Mouse (Mus musculus) retina, postnatal 7 days (tissue): ENCODE results near the gene Pon3.
"Not testable (repeated sequence)": the region's sequence is repeated elsewhere in the genome, so short reads cannot be mapped to it uniquely, and the experiment has no call there.

Experiments
- DNase-seq: peaks from one replicate; pipeline ENCODE4 v3.0.0-alpha.2; 2012; ENCODE audit warnings: low read depth, low spot score

The Pon3 gene

GRCm38 (mm10) chr6:5254869-5255268 lies 1.2 kb downstream of the Pon3 start:
- DNase-seq = no peak

- no peak for DNase-seq
Measured at GRCm38 (mm10) chr6:5245926-5246325, 10.2 kb downstream of the Pon3 start.

GRCm38 (mm10) chr6:5238799-5239198 lies 17.3 kb downstream of the Pon3 start:
- no peak for DNase-seq

GRCm38 (mm10) chr6:5237510-5237909 lies 18.6 kb downstream of the Pon3 start:
- DNase-seq = no peak

- DNase-seq = no peak
Measured at GRCm38 (mm10) chr6:5236843-5237371, 19.2 kb downstream of the Pon3 start.

- DNase-seq = no peak
Measured at GRCm38 (mm10) chr6:5234563-5234962, 21.5 kb downstream of the Pon3 start.

- no peak for DNase-seq
Measured at GRCm38 (mm10) chr6:5233812-5234211, 22.3 kb downstream of the Pon3 start.

- DNase-seq = no peak
Measured at GRCm38 (mm10) chr6:5232022-5232421, 24.1 kb downstream of the Pon3 start.

GRCm38 (mm10) chr6:5230261-5230660 lies 25.8 kb downstream of the Pon3 start:
- DNase-seq = no peak

GRCm38 (mm10) chr6:5223551-5223950 lies 32.5 kb downstream of the Pon3 start:
- not testable (repeated sequence) for DNase-seq

- DNase-seq = no peak
Measured at GRCm38 (mm10) chr6:5222080-5222479, 34.0 kb downstream of the Pon3 start.

- no peak for DNase-seq
Measured at GRCm38 (mm10) chr6:5218190-5218589, 37.9 kb downstream of the Pon3 start.

- DNase-seq = no peak
Measured at GRCm38 (mm10) chr6:5207817-5208216, 48.3 kb downstream of the Pon3 start.

GRCm38 (mm10) chr6:5199916-5200315 lies 56.2 kb downstream of the Pon3 start:
- no peak for DNase-seq

GRCm38 (mm10) chr6:5199376-5199905 lies 56.6 kb downstream of the Pon3 start:
- no peak for DNase-seq

GRCm38 (mm10) chr6:5198590-5198989 lies 57.5 kb downstream of the Pon3 start:
- DNase-seq = no peak

- DNase-seq = no peak
Measured at GRCm38 (mm10) chr6:5193693-5194092, 62.4 kb downstream of the Pon3 start, which contains the start of gene Pon1. Gene Pon1, minus strand, starts transcription at chr6:5193946.

GRCm38 (mm10) chr6:5190761-5191160 lies 65.3 kb downstream of the Pon3 start:
- DNase-seq = no peak

GRCm38 (mm10) chr6:5189507-5189906 lies 66.6 kb downstream of the Pon3 start:
- no peak for DNase-seq

- no peak for DNase-seq
Measured at GRCm38 (mm10) chr6:5188938-5189337, 67.1 kb downstream of the Pon3 start.

- no peak for DNase-seq
Measured at GRCm38 (mm10) chr6:5188036-5188435, 68.0 kb downstream of the Pon3 start.

GRCm38 (mm10) chr6:5187586-5187985 lies 68.5 kb downstream of the Pon3 start:
- DNase-seq = no peak

GRCm38 (mm10) chr6:5186229-5186950 lies 69.7 kb downstream of the Pon3 start:
- no peak for DNase-seq
